Mouse (Mus musculus) skeletal muscle tissue, adult 2 months (tissue): ENCODE measurements around the gene Gm21981.

Experiments used
- DNase-seq: peaks from one replicate; pipeline ENCODE4 v3.0.0-alpha.2; 2012; ENCODE audit warnings: low read depth, low spot score

Gene Gm21981

DNA sequence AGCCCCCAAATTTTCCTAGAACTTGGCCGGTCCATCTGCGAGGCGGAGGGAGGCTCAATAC lies at the start of gene Gm21981:
TSS of gene Gm21981 (minus strand) at position 14 of the 61 bp plus-strand sequence.
- no peak for DNase-seq

DNA sequence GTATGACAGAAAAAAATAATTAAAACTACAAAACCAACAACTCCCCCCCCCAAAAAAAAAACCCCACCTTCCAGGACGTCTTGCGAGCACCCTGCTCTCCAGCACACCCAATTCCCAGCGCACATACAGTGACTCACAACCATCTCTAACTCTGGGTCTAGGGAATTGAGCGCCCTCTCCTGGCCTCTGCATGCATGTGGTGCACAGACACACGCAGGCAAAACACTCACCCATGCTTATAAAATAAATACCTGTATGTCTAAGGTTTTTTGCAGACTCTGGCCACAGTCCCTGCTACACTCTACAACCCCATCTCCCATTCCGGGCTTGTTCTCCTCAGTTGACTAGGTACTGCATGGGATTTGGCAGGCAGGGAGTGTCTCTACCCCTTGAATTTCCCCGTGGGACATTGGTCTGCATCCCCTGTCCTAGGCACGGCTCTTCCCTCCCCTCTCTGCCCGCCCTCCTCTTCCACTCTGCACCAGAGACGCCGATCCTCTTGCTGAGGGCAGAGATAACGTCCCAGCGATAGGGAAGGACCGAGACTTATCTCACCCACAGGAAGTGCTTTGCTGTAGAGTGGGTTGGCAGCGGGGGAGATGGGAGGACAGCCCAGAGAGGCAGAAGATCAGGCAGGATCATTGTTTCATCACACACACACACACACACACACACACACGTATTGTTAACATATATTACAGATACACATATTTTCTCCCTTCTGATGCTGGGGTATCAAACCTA lies 48.9 kb upstream of the Gm21981 start:
- no peak for DNase-seq

GRCm38 (mm10) chr17:47740186-47740585 lies 45.9 kb upstream of the Gm21981 start:
- no peak for DNase-seq

DNA sequence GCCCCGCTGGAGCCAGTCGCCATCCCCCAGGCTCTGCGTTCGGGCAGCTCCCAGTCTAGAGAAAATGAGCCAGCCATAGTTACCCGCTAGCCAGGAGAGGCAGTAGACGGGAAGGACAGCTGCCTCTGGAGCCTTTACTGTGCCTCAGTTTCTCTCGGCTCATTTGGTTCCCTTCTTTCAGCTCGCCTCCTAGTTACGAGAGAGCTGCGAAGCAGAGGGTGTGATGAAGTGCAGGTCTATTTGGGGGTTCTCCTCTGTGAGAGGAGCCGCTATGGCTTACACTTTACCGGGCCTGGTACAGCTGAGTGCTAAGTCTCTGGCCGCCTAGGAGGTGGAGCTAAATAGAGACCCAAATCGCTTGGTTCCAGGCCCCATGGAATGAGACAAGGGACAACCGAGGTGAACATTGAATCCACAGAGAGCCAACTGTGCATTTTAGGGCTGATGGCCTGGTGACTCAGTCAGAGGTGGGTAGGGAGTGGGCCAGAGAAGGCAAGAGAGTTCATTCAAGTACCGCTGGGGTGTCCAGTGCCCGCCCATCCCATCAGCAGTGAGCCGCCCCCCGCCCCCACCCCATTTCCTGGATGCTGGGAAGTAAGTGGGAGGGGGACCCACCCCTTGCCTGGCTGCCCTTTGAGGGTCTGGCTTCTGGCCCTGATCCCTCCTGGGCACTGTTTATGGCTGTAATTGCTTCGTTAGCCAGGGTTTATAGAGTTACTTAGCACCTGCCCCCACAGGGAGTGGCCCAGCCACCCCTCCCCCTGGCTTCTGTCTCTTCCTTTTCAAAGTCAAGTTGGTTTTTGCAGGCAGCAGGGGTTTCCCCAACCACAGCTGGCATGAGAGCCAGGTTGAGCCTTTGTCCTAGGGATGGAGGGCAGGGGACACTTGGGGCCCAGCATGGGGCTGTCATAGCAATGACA lies 44.9 kb upstream of the Gm21981 start:
- peak; percentile 57 for DNase-seq

DNA sequence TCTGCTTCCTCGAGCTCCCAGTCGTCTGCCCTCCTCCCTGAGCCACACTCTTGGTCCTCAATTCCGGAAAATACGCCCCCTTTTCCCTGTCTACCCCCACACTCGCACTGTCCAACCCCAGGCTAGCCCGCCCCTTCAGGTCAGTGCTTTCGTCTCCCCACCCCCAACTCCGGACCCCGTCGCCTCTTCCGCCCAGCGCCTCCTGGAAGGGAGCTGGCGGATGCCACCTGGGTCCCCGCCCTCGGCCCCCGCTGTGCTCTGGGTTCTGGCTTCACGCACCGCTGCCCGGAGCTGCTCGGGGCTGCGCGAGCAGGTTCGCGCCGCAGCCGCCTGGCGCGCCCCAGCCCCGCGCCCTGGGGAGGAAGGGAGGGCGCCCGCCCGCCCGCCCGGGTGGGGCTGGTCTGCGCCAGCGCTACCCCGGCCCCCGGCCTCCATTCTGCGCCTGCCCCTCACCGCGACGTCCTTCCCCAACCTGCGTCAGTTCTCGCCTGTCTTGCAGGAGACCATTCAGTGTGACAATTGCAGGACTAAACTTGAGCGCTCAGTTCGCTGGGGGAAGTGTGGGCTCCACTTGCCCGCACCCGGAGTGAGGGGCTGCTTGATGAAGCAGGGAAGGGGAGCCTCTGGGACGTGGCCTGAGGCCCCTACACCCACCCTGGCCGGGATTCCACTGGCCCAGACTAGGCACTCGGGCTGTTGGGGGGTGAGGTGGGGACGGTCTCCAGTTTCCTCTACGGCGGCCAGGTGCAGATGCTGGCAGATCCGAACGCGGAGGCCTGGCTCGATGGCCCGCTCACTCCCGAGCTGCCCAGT lies 44.0 kb upstream of the Gm21981 start:
- peak; percentile 77 for DNase-seq

DNA sequence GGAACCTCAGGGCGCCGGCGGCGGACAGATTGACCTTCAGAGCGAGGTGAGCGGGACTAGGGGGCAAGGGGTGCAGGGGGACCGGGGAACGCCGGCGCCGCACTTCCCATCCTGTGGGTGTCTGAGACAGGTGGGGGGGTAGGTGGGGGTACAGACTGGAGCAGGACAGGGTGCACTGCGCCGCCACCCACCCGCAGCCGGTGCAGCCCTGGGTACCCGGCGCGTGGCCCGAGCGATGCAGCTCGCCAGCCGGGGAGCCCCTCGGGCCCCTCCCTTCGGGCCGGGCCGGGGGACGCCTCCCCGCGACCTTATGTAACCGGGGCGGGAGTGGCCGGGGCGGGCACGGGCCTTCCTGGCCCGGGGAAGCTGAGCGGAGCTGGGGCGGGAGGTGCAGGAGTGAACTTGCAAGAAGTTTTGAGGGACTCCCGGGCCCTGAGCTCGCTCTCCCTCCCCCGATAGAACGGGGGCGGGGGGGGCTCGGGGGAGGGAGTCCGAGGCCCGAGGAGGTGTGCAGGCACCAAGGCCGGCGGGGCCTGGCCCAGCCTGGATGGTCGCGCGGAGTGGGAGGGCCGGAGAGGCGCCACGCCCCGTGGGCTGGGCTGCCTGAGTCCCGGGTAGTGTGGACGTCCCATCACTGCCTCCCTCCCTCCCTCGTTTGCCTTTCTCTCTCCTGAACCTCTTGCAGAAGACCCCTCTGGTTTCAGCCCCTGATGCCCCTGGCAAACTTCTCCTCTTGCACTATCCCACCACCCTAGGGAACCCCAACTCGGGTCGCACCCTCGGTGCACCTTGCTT lies 43.2 kb upstream of the Gm21981 start:
- peak; percentile 93 for DNase-seq

DNA sequence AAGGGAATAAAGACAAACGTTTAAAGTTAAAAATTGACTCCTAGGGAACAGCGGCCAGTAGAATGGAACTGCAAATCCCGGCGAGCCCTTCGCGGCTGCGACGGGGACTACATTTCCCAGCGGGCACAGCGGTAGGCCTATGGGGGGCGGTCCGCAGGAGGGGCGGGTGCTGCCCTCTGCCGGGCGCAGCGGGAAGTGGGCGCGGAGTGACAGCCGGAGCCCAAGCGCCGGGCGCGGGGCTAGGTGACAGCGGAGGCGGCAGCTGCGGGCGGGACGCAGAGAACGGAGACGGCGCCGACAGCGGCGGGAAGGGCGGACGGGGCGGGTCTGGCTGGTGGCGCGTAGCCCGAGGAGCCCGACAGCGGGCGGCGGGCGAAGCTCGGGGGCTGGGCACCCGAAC lies 42.6 kb upstream of the Gm21981 start, which contains the start of gene Tfeb:
TSS of gene Tfeb (plus strand) at position 175 of the 400 bp plus-strand sequence.
- peak; percentile 90 for DNase-seq

DNA sequence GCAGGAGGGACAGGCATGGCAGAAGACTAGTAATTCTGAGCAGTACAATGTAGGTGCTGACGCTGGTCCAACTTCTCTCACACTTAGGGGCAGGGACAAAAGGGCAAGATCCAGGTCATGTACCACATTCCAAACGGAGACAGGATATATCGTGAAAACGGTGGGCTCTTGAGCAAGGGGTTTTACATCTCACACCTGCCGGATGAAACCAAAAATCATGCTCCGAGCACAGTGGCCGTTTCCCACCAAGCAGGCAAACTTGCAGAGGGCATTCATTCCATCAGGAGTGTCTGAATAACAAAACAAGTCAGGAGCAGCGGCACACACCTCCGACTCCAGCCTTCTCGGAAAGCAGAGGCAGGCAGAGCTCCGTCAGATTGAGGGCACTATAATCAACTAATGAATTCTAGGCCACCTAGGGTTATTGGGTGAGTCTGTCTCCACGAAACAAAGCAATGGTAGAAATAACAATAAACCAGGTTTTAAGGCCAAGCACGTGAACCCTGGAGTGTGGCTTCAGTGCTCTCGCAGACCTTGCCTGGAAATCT lies 41.4 kb upstream of the Gm21981 start:
- no peak for DNase-seq

GRCm38 (mm10) chr17:47730633-47731575 lies 36.6 kb upstream of the Gm21981 start:
- no peak for DNase-seq

- DNase-seq, result no peak
Measured at GRCm38 (mm10) chr17:47726566-47726965, 32.3 kb upstream of the Gm21981 start, which contains the start of gene Pgc. Gene Pgc (plus strand): TSS chr17:47726842.

DNA sequence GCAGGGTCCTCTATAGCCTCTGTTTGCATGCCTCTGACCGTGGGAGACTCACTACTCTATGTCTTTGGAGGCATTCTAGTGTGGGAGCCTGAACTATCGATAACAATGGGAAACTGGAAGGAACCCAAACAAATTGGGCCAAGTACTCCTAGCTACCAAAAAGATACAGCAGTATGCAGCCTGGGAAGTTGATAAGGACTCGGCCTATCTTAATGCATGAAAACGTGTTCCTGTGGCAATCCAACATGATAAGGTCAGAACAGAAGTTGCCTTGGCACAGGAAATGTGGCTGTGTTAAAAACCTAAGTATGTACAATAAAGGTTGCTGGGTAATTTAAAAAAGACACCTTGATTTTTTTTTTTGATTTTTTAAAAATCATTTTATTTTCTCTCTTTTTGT lies 26.9 kb upstream of the Gm21981 start:
- no peak for DNase-seq

- DNase-seq, result no peak
Measured at GRCm38 (mm10) chr17:47715037-47715436, 20.8 kb upstream of the Gm21981 start.

DNA sequence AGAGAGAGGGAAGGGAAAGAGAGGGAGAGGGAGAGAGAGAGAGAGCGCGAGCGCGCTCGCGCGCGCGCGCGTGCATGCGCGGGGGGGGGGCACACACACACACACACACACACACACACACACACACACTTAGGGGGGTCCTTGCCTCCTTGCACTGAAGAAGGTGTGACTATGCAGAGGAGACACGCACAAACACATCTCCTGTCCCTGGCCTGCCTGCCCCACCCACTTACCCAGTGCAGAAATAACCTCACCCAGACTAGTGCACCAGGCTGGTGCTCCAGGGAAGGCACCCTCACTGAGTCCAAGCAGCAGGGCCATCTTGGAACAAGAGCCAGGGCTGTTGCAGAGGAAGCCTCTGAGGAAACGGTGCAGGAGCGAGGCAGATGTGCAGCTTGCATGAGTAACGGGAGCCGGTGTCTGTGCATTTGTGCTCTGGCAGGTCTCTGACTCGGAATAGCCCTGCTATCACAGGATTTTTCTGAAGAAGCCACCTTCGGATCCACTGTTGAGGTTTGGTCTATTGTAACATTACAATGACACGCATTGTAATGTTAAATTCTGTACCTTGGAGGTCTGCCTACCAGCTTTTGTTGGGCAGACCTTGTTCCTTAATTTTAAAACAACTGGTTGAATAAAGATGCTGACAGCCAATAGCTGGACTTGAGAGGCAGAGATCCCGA lies 18.8 kb upstream of the Gm21981 start:
- DNase-seq, result no peak

- DNase-seq, result no peak
Measured at GRCm38 (mm10) chr17:47711883-47712282, 17.6 kb upstream of the Gm21981 start.

GRCm38 (mm10) chr17:47710036-47710435 lies 15.8 kb upstream of the Gm21981 start:
- DNase-seq, result no peak

- no peak for DNase-seq
Measured at GRCm38 (mm10) chr17:47708972-47709371, 14.7 kb upstream of the Gm21981 start.

DNA sequence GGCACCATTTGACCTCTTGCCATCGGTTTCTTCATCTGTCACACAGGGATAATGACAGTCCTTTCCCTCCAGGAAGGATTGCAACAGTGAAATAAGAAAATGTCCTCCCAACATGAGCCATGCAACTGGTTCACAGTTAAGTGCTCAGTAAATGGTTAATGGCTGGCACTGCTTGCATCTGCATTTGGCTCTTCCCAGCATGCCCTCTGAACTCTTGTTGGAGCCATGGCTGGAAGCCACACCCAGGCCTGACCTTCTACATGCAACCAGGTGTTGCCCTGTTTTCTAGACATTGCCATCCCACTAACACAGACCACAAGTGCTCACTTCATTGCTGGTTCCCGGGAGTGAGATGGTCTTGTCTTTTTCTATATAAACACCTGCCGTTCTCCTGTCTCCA lies 13.7 kb upstream of the Gm21981 start:
- no peak for DNase-seq

DNA sequence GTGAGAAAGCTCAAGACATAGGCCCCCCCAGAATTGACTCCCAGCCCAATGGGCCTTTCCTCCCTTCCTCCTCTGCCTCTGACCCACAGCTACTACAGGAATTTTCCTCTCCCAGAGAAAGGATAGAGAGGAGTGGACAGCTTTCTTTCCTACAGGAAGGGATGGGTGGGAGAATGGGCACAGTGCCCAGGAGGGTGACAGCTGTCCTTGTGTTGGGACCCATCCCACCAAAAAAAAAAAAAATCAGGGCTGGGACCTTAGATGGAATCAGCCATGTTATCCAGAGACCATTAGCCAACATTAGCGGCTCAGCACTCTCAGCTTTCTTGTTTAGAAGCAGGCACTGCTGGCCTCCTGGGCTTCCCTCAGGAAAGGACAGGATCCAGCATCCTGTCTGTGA lies 11.9 kb upstream of the Gm21981 start:
- no peak for DNase-seq

- no peak for DNase-seq
Measured at GRCm38 (mm10) chr17:47704692-47705091, 10.4 kb upstream of the Gm21981 start.

- no peak for DNase-seq
Measured at GRCm38 (mm10) chr17:47703556-47703955, 9.3 kb upstream of the Gm21981 start.
